Mouse (Mus musculus): ENCODE results near the gene Itgal. TPM values are rescaled to one million over a fixed set of nuclear protein-coding genes. Genes with fewer than 3 reads are reported as not detected.
"Not testable (repeated sequence)": the region's sequence is repeated elsewhere in the genome, so short reads cannot be mapped to it uniquely, and the experiment has no call there.

The Itgal gene
- polyA plus RNA-seq, 1 experiment from 2014 or later = 1.2 TPM

DNA sequence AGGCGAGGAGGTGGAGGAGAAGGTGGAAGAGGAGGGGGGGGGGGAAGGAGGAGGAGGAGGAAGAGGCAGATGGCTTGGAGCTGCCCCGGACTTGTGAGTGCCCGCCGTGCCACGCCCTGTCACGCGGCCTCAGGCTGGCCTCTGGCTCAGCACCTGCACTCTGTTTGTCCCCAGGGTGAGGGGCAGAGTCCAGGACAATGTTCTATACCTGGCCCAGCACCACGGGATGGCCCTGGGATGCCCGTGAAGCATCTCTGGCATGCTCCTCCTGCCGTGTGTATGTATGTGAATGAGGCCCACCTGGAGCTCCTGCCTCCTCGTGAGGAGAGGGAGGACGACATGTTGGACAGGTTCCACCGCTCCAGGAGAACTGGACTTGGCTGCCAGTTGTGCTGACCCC lies 65.4 kb downstream of the Itgal start:
- H3K9ac ChIP-seq = no peak overlapping the region
- WGBS = 53% methylated on average over 12 of the region's 13 CpGs
- H3K36me3 ChIP-seq = no peaks in the 10 kb centered on the region
- ATAC-seq (ENCODE audit: extremely low read depth, insufficient number of reproducible peaks, low FRiP score, low TSS enrichment) = no peak
- peaks cover 62% of the 10 kb centered on the region for H3K27me3 ChIP-seq (replicated peaks)
- no peak overlapping the region for H3K27ac ChIP-seq (replicated peaks)
- H3K4me2 ChIP-seq = no peak overlapping the region
- H3K9me3 ChIP-seq = no peaks in the 10 kb centered on the region
- H3K4me3 ChIP-seq = no peak overlapping the region
- H3K4me1 ChIP-seq = peaks cover 9% of the 10 kb centered on the region

DNA sequence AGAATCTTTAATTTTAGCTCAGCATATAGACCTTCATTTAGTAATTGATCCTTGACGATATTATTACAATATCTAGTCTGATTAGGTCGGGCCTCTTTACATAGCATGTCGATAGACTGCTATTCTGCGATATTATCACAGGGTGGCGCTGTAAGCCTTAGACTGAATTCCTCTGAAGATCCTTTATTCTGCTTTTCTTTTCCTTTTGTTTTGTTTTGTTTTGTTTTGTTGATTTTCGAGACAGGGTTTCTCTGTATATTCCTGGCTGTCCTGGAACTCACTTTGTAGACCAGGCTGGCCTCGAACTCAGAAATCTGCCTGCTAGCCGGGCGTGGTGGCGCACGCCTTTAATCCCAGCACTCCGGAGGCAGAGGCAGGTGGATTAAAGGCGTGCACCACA lies 66.4 kb downstream of the Itgal start:
- Histone ChIP-seq H3K9ac (0 out of 2 replicates have a peak overlapping the region, but pooled peaks have one; percentile 28), H3K4me2 (peak overlapping the region; percentile 56), H3K4me3 (peak overlapping the region; percentile 41), H3K27me3 (replicated peaks) (peaks cover 55% of the 10 kb centered on the region)
- H3K4me1 ChIP-seq; H3K9me3 ChIP-seq; H3K27ac ChIP-seq (replicated peaks); ATAC-seq (ENCODE audit: extremely low read depth, insufficient number of reproducible peaks, low FRiP score, low TSS enrichment); H3K36me3 ChIP-seq: not testable (repeated sequence)
- 21% methylated on average over 13 of the region's 13 CpGs for WGBS

DNA sequence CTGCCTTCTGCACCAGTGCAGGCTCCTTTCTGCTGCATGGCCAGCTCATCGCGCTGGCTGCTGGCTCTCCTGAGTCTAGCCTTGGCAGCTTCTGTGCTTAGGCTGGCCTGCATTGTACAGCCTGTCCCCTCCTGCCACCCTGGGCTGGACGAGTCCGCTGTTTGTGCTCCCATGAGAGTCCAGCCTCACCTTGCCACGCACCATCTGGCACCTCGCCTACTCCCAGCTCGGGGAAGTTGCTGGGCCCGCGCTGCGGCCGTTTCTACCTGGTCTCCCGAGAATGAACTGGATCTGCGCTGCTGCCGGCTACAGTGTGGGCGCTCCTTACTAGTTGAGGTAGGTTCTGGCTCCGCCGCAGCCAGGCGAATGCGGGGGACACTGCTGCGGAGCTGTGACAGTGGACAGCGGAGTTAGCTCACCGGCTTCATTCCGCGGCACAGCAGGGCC lies 67.4 kb downstream of the Itgal start:
- peak overlapping the region; percentile 89 for H3K4me2 ChIP-seq
- H3K9ac ChIP-seq = peak overlapping the region; percentile 79
- H3K27me3 ChIP-seq (replicated peaks) = peaks cover 44% of the 10 kb centered on the region
- 2% methylated on average over 24 of the region's 24 CpGs for WGBS
- H3K4me3 ChIP-seq = peak overlapping the region; percentile 54
- peaks cover 9% of the 10 kb centered on the region for H3K4me1 ChIP-seq
- no peak for ATAC-seq (ENCODE audit: extremely low read depth, insufficient number of reproducible peaks, low FRiP score, low TSS enrichment)
- H3K27ac ChIP-seq (replicated peaks) = no peak overlapping the region
- no peaks in the 10 kb centered on the region for H3K9me3 ChIP-seq
- no peaks in the 10 kb centered on the region for H3K36me3 ChIP-seq

DNA sequence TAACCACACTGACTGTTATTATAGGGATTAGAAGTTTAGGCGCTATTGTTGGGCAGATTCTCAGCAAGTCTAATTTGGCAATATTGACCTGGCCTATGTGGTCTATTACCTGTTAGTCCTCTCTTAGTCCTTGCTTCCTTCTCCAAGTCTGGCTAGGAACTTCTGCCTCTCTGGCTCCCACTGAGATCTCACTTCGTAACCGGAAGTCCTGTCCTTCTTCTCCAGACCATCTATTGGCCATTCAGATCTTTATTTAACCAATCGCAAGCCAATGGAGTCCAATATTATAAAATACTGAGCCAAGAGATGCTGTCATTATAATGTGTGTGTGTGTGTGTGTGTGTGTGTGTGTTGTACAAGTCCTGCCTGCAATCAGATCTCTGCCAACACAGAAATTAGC lies 68.1 kb downstream of the Itgal start:
- H3K36me3 ChIP-seq = no peaks in the 10 kb centered on the region
- peak overlapping the region; percentile 54 for H3K4me3 ChIP-seq
- H3K27ac ChIP-seq (replicated peaks) = no peak overlapping the region
- no peak for ATAC-seq (ENCODE audit: extremely low read depth, insufficient number of reproducible peaks, low FRiP score, low TSS enrichment)
- peak overlapping the region; percentile 79; the same call in 1 of the 2 replicates for H3K9ac ChIP-seq
- 57% methylated on average over 4 of the region's 4 CpGs for WGBS
- H3K9me3 ChIP-seq = no peaks in the 10 kb centered on the region
- H3K4me1 ChIP-seq = peaks cover 9% of the 10 kb centered on the region
- H3K4me2 ChIP-seq = peak overlapping the region; percentile 89
- H3K27me3 ChIP-seq (replicated peaks) = peaks cover 40% of the 10 kb centered on the region

DNA sequence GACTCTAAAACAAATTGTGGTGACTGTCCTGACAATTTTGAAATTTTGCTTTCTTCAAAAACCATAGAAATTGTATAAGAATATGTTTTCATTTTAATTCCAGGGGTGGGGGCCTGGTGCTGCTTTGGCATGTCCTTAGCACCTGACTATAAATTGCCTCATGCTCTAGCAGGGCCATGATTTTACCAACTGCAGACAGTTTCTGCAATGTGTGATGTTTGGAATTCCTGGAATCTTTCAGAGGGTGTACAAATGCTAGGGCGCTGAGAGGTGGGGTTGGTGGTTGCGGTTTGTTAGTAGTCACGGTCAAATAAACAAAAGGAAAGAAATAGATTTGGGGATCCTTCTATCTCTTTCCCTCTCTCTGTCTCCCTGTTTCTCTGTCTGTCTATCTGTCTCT lies 70.2 kb downstream of the Itgal start:
- Histone ChIP-seq H3K4me1 (peaks cover 9% of the 10 kb centered on the region), H3K27ac (replicated peaks) (no peak overlapping the region), H3K27me3 (replicated peaks) (peaks cover 21% of the 10 kb centered on the region), H3K9me3 (no peaks in the 10 kb centered on the region), H3K4me2 (no peak overlapping the region), H3K36me3 (no peaks in the 10 kb centered on the region), H3K9ac (no peak overlapping the region), H3K4me3 (no peak overlapping the region)
- 60% methylated on average over 3 of the region's 3 CpGs for WGBS
- ATAC-seq (ENCODE audit: extremely low read depth, insufficient number of reproducible peaks, low FRiP score, low TSS enrichment) = no peak

DNA sequence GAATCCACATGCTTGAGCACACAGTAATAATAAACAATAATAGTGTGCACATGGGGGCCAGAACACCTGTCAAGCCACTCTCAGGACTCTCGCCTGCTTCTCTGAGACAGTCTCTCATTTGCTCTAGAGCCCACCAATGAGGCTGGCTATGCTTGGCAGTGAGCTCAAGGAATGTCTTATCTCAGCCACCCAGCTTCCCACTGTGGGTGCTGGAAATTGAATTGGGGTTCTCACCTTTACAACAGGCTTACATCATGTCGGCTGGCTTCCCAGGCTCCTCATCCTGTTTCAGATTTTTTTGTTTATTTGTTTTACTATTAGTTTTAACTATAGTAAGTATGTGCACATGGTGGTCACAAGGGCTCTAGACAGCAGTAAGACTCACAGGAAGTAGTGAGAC lies 75.2 kb downstream of the Itgal start:
- Histone ChIP-seq H3K4me3 (no peak overlapping the region), H3K4me1 (peaks cover 5% of the 10 kb centered on the region), H3K4me2 (no peak overlapping the region), H3K27me3 (replicated peaks) (no peaks in the 10 kb centered on the region), H3K9ac (no peak overlapping the region), H3K27ac (replicated peaks) (no peak overlapping the region), H3K36me3 (peaks cover 21% of the 10 kb centered on the region), H3K9me3 (no peaks in the 10 kb centered on the region)
- ATAC-seq (ENCODE audit: extremely low read depth, insufficient number of reproducible peaks, low FRiP score, low TSS enrichment) = no peak
- WGBS = 59% methylated on average over 2 of the region's 2 CpGs

DNA sequence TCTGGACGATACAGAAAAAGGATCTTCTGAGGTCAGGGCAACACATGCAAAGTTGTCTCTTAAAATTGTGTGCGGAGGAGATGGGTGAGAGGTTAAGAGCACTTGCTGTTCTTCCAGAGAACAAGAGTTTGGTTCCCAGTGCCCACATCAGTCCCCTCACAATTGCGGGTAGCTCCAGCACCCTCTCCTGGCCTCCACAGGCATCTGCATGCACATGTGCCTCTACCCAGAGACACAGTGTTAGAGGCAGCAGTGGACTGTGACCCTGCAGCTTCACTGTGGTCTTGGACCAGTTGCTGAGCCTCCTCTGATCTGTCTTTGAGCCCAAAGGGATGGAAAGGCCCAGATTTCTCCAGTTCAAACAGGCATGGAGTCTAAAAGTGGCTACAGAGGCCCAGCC lies 75.8 kb downstream of the Itgal start:
- not testable (repeated sequence) for ATAC-seq (ENCODE audit: extremely low read depth, insufficient number of reproducible peaks, low FRiP score, low TSS enrichment); H3K27me3 ChIP-seq (replicated peaks); H3K4me1 ChIP-seq; H3K27ac ChIP-seq (replicated peaks); H3K4me3 ChIP-seq; H3K4me2 ChIP-seq; H3K9me3 ChIP-seq; H3K9ac ChIP-seq
- peaks cover 21% of the 10 kb centered on the region for H3K36me3 ChIP-seq
- 76% methylated on average over 3 of the region's 3 CpGs for WGBS

DNA sequence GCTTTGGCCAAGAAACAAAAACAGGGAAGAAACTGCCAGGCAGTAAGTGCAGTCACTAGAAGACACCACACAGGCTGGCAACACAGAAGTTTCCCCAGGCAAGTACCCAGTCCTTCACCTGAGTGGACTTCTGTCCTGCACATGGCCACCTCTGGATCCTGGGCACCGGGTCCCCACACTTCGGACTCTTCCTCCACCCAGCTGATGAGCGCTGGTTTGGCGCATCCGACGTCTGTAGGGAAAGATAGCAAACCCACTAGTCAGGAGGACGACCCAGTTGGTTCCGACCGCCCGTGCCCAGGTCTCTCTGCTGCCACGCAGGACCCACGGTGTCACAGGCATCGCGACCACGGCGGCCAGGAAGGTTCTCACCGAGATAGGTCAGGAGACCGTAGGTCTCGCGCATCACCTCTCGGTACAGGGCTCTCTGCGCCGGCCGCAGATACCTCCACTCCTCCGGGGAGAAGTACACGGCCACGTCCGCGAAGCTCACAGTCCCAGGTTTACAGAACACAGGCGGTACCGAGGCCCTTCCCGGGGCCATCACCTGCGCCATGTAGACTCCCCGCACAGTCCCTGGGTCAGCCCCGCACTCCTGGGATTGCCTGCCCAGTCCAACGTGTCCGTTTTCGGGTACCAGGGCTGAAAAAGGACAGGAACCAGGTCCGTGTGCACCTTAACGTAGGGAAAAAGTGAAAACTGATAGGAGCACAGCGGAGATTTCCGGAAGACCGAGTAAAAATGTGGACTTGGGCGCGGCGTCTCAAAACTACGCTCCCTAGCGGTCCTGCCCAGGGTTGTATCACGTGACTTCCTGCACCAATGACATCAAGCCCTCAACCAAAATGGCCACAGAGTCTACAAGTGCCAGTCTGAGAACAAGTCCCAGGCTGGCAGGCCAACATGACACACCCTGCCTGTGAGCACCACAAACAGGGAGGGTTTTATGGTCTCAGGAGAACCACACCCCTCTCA lies 79.5 kb downstream of the Itgal start, which contains the start of gene Zfp747:
Gene Zfp747, minus strand, starts transcription at position 780 of the 975 bp plus-strand sequence.
- peaks cover 21% of the 10 kb centered on the region for H3K36me3 ChIP-seq
- peak within 1 kb of the TSS; percentile 83 for H3K9ac ChIP-seq
- H3K9me3 ChIP-seq; H3K4me1 ChIP-seq; H3K27me3 ChIP-seq (replicated peaks): not testable (repeated sequence)
- ATAC-seq (ENCODE audit: extremely low read depth, insufficient number of reproducible peaks, low FRiP score, low TSS enrichment) = peak; percentile 92
- WGBS = 1% methylated on average over 49 of the region's 49 CpGs
- H3K27ac ChIP-seq (replicated peaks) = peak within 1 kb of the TSS; percentile 17; the same call in 1 of the 2 replicates
- H3K4me3 ChIP-seq = peak within 1 kb of the TSS; percentile 62
- H3K4me2 ChIP-seq = peak within 1 kb of the TSS; percentile 82

DNA sequence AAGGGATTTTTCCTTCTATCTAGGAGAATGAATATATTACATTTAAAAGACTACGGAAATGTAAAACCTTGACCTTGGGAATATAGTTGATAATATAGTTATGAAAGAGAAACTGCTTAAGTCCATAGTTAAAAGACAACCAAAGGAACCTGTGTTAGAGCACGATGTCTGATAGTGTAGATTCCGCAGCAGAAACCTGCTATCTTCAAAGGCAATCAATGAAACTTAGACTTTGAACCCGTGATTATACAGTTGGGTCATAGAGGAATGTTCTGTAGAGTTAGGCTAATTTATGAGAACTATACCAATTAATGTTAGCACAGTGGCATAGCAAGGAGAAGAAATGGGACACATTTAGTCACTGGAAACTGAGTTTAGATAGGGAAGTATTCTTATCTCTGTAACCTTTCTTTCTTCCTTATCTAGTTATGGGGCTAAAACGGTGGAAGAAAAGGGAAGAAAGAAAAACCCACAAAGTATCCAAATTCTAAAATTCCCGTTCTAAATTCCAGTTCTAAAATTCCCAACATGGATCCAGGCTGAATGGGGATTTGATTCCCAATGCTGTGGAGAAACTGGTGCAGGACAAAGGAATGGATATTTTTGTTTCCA lies 82.4 kb downstream of the Itgal start:
- Histone ChIP-seq H3K27me3 (replicated peaks) (no peaks in the 10 kb centered on the region), H3K4me3 (no peak overlapping the region), H3K4me1 (peaks cover 13% of the 10 kb centered on the region), H3K36me3 (peaks cover 23% of the 10 kb centered on the region), H3K9me3 (no peaks in the 10 kb centered on the region), H3K4me2 (no peak overlapping the region), H3K27ac (replicated peaks) (no peak overlapping the region), H3K9ac (no peak overlapping the region)
- no peak for ATAC-seq (ENCODE audit: extremely low read depth, insufficient number of reproducible peaks, low FRiP score, low TSS enrichment)
- WGBS = 56% methylated on average over 6 of the region's 6 CpGs
